Mouse (Mus musculus) gastrocnemius, adult 2 months (tissue): Measurements from ENCODE around the gene Fam76a. TPM values are rescaled to one million over a fixed set of nuclear protein-coding genes. Genes with fewer than 3 reads are reported as not detected.
"Not testable (repeated sequence)": the region's sequence is repeated elsewhere in the genome, so short reads cannot be mapped to it uniquely, and the experiment has no call there.

ENCODE experiments used
- DNase-seq: peaks from one replicate; pipeline ENCODE4 v3.0.0; 2022
- H3K27ac ChIP-seq: fragments of 200-600 bp; 2 replicates; pipeline ENCODE4 v1.8.1; 2022; ENCODE audit warnings: mild to moderate bottlenecking
- H3K4me3 ChIP-seq: fragments of 200-600 bp; 2 replicates; pipeline ENCODE4 v1.8.1; 2022; ENCODE audit warnings: mild to moderate bottlenecking, moderate library complexity
- CTCF ChIP-seq: fragments of 200-600 bp; IDR thresholded peaks from 2 replicates; pipeline ENCODE4 v1.8.1; 2022; ENCODE audit warnings: antibody characterized with exemption, mild to moderate bottlenecking, moderate library complexity
- intact Hi-C: fragments of 180-260 bp; cut with DNase I; formaldehyde crosslinking; loops from one replicate; pipeline ENCODE4 v1.15.1; 2025
- total RNA-seq, 2 experiments: library from RNA; stranded (reverse); gene quantifications; 2 replicates each; pipeline ENCODE4 v1.2.3; 2021

The Fam76a gene
- total RNA-seq, 2 experiments from 2014 or later: 23.5 to 29.9 TPM

DNA sequence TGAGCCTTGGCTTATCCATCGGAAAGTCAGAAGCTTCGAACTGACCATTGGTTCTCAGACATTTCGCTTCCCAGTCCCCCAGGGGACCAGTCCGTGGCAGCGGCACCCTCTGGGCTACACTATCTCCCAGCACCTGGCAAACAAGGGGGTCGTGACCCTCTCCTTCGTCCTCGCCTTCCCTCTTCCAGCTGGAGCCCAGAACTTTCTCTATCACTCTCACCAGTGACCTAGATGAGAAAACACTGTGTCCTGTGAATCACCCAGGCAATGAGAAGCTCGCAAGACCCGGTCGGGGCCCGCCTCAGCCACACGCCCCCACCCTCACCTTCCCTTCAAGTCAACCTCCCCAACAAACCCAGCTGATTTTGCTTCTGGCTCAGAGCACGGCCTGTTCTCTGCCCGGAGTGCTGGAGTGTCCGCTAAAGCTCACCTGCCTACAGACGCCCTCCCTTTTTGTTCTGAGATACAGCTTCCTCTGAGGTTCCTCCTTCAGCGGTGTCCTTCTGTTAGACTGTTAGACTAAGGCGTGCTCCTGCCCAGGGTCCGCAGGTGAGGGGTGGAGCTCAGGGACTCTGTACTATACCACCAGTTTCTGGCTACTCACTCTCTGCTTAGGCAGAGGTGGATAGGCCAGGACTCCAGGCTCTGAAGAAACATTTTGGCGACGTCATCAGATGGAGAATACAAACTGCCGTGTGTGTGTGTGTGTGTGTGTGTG lies 18.8 kb upstream of the Fam76a start:
- intact Hi-C loops: no loop called here
- TF ChIP-seq CTCF: no peak
- Histone ChIP-seq H3K4me3 (no peak overlapping the region), H3K27ac (no peak overlapping the region)
- no peak for DNase-seq

DNA sequence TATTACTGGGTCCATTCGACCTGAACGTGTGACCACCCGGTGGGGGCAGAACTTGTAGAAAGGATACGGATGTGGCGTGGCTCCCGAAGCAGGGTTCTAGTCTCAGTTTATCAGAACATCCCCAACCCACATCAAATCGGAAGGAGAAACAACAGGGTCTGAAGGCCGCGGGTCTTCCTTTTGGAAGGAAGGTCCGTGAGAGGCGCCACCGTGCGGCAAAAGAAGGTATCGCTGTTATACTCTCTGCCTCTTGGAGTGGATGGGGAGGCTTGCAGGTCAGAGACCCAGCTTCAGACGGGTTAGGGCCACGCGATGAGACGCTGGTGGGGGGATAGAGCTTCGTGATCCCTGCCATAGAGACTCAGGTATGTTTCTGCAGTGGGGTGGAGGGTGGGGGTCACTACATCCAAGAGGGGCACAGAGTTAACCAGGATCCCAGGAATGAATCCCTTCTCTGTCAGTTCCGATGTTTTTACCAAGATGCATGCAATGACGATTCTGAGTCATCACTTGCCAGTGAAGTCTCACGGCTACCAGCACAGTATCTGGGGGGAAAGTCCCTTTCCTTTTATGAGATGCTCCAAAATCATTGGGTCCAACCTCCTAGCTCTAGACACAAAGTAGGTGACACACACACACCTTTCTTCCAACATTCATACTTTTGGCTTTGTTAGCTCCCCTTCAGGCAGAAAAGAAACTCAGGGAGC lies 17.2 kb upstream of the Fam76a start:
- peak; percentile 76 for DNase-seq
- no peak overlapping the region for H3K27ac ChIP-seq
- intact Hi-C loops: no loop called here

DNA sequence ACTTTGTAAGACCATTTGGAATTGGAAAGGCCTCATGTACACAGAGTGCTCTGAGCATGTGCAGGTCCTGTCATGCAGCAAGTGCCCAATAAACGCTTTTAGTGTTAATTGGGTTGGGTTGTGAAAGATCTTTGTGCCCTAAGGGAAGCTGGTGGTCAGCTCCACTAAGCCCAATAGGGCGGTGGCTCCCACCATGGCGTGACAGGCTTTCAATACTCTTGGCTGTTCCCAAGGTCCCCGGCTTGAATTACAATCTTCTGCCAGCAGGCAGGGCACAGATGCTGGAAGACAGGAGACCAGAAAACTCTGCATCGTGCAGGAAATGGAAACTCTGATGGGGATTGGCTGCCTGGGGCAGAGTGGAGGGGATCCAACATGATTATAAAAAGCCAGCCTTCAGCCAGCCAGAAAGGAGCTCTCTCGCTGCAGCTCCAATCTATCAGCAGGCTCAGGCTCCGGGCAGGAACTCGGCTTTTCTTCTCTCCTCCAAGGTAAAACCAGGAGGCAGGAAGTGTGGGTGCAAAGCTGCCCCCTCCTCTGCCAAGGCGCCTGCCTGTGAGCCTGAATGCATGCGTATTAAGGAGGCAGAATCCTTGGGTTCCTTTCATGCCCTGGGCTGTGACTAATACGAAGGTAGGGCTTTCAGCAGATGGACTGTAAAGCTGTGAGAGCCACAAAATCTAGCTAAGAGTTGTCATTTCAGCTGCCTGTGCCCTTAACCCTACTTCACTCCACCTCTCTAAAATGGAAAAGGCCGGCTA lies 16.0 kb upstream of the Fam76a start:
- TF ChIP-seq CTCF: no peak
- peak overlapping the region; percentile 78 for H3K27ac ChIP-seq
- intact Hi-C loops: no loop called here
- H3K4me3 ChIP-seq: peak overlapping the region; percentile 57
- DNase-seq: peak; percentile 70

More for the DNA sequence above, 17.2 kb upstream of the Fam76a start:
- TF ChIP-seq CTCF: peak; percentile 79
- peak overlapping the region; percentile 50 for H3K4me3 ChIP-seq

DNA sequence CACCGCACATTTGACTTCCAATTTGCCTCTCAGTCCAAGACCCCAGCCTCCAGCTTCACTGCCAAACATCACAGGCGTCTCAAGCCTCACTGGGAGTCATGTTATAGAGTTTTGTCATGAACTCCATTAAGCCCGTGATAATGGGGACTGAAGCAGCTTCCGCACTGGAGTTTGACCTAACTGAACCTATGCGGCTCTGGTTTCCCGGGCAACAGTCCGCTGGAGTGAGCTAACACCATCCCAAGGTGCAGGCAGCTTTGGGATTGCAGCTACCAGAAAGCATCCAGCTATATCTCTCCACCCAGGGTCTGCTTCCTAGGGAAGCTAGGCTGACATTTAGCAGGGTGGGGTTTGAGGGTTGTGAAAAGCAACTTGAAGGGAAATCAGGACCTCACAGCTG lies 12.3 kb upstream of the Fam76a start:
- no peak for TF ChIP-seq CTCF
- Histone ChIP-seq H3K4me3 (no peak overlapping the region), H3K27ac (no peak overlapping the region)
- no peak for DNase-seq
- intact Hi-C loops: loop anchor here (5.0 kb wide), 1 partner anchor 157 kb away; no protein-coding TSS in a partner anchor

DNA sequence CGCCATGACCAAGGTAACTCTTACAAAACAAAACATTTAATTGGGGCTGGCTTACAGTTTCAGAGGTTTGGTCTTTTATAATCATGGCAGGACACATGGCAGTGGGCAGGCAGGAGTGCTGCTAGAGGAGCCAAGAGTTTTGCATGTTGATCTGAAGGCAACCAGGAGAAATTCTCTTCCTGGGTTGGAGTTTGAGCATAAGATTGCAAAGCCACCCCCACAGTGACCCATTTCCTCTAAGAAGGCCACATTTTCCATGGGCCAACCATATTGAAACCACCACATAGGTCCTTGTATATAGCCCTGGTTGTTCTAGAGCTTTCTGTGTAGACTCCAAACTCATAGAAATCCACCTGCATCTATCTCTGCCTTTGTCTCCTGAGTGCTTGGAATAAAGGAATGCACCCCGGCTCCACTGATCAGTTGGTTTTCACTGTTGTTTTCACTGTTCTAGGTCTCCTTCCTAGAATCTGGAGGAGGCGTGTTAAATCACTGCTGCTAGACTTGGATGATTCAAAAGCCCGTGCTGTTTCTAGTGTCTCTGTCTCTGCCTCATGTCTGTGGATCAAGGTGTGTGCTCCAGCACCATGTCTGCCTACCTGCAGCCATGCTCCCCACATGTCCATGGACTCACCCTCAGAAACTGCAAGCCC lies 10.5 kb upstream of the Fam76a start:
- DNase-seq: no peak
- no peak for TF ChIP-seq CTCF
- no peak overlapping the region for H3K4me3 ChIP-seq
- intact Hi-C loops: loop anchor here (5.0 kb wide), 1 partner anchor 156 kb away; no protein-coding TSS in a partner anchor
- H3K27ac ChIP-seq: no peak overlapping the region

DNA sequence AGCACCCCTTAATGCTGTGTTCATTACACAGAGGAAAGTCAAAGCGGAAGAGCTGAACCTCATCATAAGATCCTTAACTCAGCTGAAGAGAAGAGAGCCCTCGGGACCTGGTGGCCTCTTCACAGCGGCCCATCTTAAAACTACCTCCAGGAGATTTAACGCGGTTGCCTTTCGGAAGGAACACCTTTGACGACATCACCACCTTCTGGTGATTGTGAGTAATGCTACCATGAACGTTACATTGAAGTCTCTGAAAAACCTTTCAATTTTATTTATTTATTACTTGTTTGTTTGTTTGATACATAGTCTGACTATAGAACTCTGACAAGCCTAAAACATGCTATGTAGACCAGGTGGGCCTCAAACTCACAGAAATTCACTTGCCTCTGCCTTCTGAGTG lies 8.4 kb upstream of the Fam76a start:
- H3K4me3 ChIP-seq: no peak overlapping the region
- TF ChIP-seq CTCF: peak; percentile 87
- intact Hi-C loops: loop anchor here (5.0 kb wide), 1 partner anchor 153 kb away; no protein-coding TSS in a partner anchor
- H3K27ac ChIP-seq: no peak overlapping the region
- peak; percentile 41 for DNase-seq

DNA sequence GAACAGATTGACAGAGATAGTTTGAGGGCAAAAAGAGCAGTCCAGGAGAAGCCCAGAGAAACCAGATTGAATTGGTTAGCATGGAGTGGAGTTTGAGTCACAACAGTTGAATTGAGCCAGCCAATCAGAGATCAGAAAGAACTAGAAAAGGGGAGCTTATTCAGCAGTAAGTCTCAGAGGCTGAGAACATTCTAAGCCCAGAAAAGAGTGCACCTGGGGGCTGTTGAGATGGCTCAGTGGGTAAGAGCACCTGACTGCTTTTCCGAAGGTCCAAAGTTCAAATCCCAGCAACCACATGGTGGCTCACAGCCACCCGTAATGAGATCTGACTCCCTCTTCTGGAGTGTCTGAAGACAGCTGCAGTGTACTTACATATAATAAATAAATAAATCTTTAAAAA lies 4.2 kb upstream of the Fam76a start:
- not testable (repeated sequence) for H3K27ac ChIP-seq, DNase-seq, H3K4me3 ChIP-seq
- intact Hi-C loops: loop anchor here (10.0 kb wide), 1 partner anchor 382 kb away; no protein-coding TSS in a partner anchor

DNA sequence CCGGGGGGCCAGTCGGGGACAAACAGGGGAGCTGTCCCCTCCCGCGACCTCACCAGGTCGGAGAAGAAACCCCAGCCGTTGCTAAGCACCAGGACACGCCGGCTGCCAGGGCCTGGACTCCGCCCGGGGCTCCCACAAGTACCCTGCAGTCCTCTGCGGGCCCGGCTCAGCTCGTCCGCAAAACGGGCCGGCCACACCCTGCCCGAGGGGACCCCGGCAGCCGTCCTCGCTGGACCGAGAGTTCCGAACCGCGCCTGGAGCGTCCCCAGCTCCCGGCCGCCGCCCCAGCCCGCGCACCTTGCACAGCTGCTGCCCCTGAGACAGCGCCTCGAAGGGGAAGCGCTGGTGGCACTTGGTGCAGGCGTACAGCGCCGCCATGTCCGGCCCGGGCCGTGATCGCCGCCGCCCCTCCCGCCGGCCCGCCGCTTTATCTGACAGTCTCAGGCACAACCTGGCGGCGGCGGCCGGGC lies 262 bp downstream of the Fam76a start:
- Histone ChIP-seq H3K4me3 (peak overlapping the region; percentile 94), H3K27ac (peak overlapping the region; percentile 100)
- TF ChIP-seq CTCF: no peak; the same call in 1 of the 2 replicates
- intact Hi-C loops: loop anchor here (5.0 to 10.0 kb wide), 3 partner anchors 40 to 377 kb away; partner anchors contain the start of genes Ppp1r8 and Stx12
- DNase-seq: no peak

DNA sequence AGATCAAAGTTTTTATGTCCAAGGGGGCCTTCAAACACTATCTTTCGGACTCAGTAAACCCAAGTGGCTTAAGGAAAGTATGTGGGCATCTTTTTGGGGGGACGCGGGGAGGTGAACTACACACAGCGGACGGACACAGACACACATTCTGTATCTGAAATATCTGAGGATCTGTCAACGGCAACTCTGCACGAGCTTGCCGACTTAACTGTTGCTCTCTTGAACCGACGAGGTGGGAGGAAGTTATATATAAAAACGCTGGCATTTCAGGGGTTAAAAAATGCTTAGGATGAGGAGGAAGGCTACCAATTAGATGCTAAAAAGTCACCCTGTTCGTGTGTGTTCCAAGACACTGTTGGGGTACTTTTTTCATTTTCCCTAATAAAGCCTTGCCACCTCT lies 870 bp downstream of the Fam76a start:
- no peak for TF ChIP-seq CTCF
- Histone ChIP-seq H3K27ac (peak overlapping the region; percentile 100), H3K4me3 (peak overlapping the region; percentile 94)
- intact Hi-C loops: loop anchor here (5.0 to 10.0 kb wide), 3 partner anchors 39 to 377 kb away; partner anchors contain the start of genes Ppp1r8 and Stx12
- no peak for DNase-seq

DNA sequence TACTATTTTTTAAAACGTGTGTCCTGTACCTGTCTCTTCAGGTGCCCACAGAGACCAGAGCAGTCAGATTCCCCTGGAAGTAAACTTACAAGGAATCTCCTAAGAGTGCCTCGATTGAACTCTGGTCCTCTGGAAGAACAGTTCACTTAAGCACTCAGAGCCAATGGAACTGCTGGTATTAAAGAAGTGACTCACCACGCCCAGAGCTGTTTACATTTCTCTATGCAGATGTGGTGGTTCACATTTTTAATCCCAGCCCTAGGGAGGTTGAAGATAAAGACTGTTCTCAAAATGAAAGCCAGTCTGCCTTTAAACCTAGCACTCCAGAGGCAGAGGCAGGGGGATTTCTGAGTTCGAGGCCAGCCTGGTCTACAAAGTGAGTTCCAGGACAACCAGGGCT lies 2.2 kb downstream of the Fam76a start:
- H3K4me3 ChIP-seq: no peak overlapping the region
- intact Hi-C loops: loop anchor here (5.0 to 10.0 kb wide), 3 partner anchors 38 to 375 kb away; partner anchors contain the start of genes Ppp1r8 and Stx12
- DNase-seq: no peak
- H3K27ac ChIP-seq: no peak overlapping the region
- TF ChIP-seq CTCF: no peak

DNA sequence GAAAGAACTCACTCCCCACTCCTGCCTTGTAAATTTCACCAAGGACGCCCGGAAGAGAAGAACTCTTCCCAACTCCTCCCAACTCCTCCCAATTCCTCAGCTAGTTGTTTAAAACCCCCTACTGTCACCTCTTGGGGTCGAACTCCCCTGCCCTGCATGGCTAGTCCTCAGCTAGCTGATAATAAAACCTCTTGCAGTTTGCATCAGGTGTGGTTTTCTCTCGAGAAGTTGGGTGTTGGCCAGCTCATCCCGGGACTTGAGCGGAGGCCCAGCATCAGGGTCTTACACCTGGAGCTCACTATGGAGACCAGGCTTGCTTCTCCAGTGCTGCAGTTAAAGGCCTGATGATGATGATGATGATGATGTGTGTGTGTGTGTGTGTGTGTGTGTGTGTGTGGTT lies 3.9 kb downstream of the Fam76a start:
- DNase-seq, intact Hi-C loops, H3K27ac ChIP-seq, H3K4me3 ChIP-seq: not testable (repeated sequence)

DNA sequence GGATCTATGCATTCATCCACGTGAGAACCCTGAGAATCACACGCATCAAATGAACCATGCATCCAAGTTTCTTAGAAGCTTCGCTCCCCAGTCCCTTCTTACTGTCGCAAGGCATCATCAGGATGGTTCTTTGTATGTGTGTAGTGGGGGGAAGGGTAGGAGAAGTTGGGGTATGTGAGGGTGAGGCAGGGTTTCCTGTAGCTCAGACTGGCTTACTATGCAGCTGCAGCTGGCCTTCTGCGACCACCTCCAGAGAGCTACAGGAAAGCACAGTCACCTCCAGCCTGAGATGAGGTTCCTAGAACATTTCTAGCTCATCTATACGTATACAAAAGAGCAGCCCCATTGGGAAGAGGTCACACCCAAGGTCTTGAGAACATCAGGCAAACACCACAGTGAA lies 10.2 kb downstream of the Fam76a start:
- intact Hi-C loops: no loop called here
- no peak for TF ChIP-seq CTCF
- Histone ChIP-seq H3K27ac (no peak overlapping the region), H3K4me3 (no peak overlapping the region)
- no peak for DNase-seq
